Mouse (Mus musculus): ENCODE results near the gene Slc22a4. TPM values are rescaled to one million over a fixed set of nuclear protein-coding genes. Genes with fewer than 3 reads are reported as not detected.
"Not testable (repeated sequence)": the region's sequence is repeated elsewhere in the genome, so short reads cannot be mapped to it uniquely, and the experiment has no call there.

Gene Slc22a4
- polyA plus RNA-seq, 1 experiment from 2014 or later: 2.2 TPM

GRCm38 (mm10) chr11:54051161-54051560 is 23.3 kb upstream of the Slc22a4 start:
- Histone ChIP-seq H3K9me3 (no peaks in the 10 kb centered on the region), H3K27me3 (ENCODE audit: insufficient read depth, poor library complexity, severe bottlenecking) (no peaks in the 10 kb centered on the region), H3K36me3 (no peaks in the 10 kb centered on the region), H3K4me1 (replicated peaks) (peaks cover 7% of the 10 kb centered on the region), H3K27ac (no peak overlapping the region), H3K4me3 (no peak overlapping the region)
- DNase-seq (ENCODE audit: low spot score): no peak
- 90% methylated on average over 7 of the region's 7 CpGs for WGBS

- no peaks in the 10 kb centered on the region for H3K4me1 ChIP-seq (replicated peaks)
- H3K36me3 ChIP-seq: no peaks in the 10 kb centered on the region
- H3K4me3 ChIP-seq: no peak overlapping the region
- no peaks in the 10 kb centered on the region for H3K27me3 ChIP-seq (ENCODE audit: insufficient read depth, poor library complexity, severe bottlenecking)
- H3K27ac ChIP-seq: no peak overlapping the region
- 89% methylated on average over 2 of the region's 2 CpGs for WGBS
- H3K9me3 ChIP-seq: no peaks in the 10 kb centered on the region
- no peak for DNase-seq (ENCODE audit: low spot score)
These were observed 22.3 kb upstream of the Slc22a4 start for GRCm38 (mm10) chr11:54050205-54050604.

GRCm38 (mm10) chr11:54040676-54041075 is 12.8 kb upstream of the Slc22a4 start:
- H3K36me3 ChIP-seq: no peaks in the 10 kb centered on the region
- no peaks in the 10 kb centered on the region for H3K27me3 ChIP-seq (ENCODE audit: insufficient read depth, poor library complexity, severe bottlenecking)
- no peak overlapping the region for H3K4me3 ChIP-seq
- H3K27ac ChIP-seq: no peak overlapping the region
- H3K4me1 ChIP-seq (replicated peaks): no peaks in the 10 kb centered on the region
- 94% methylated on average over 6 of the region's 6 CpGs for WGBS
- H3K9me3 ChIP-seq: no peaks in the 10 kb centered on the region
- no peak for DNase-seq (ENCODE audit: low spot score)

GRCm38 (mm10) chr11:54032872-54033271 is 5.0 kb upstream of the Slc22a4 start:
- not testable (repeated sequence) for H3K4me3 ChIP-seq; H3K9me3 ChIP-seq; H3K27ac ChIP-seq; DNase-seq (ENCODE audit: low spot score); H3K36me3 ChIP-seq
- Histone ChIP-seq H3K27me3 (ENCODE audit: insufficient read depth, poor library complexity, severe bottlenecking) (peaks cover 22% of the 10 kb centered on the region), H3K4me1 (replicated peaks) (peaks cover 11% of the 10 kb centered on the region)
- 85% methylated on average over 2 of the region's 3 CpGs for WGBS

GRCm38 (mm10) chr11:54028997-54029396 is 1.1 kb upstream of the Slc22a4 start:
- Histone ChIP-seq H3K4me3 (peak overlapping the region; percentile 69), H3K4me1 (replicated peaks) (peaks cover 17% of the 10 kb centered on the region), H3K27me3 (ENCODE audit: insufficient read depth, poor library complexity, severe bottlenecking) (peaks cover 55% of the 10 kb centered on the region), H3K27ac (no peak overlapping the region), H3K36me3 (no peaks in the 10 kb centered on the region), H3K9me3 (no peaks in the 10 kb centered on the region)
- DNase-seq (ENCODE audit: low spot score): no peak
- WGBS: 72% methylated on average over 4 of the region's 4 CpGs

- Histone ChIP-seq H3K36me3 (no peaks in the 10 kb centered on the region), H3K27ac (peak overlapping the region; percentile 81), H3K4me3 (peak overlapping the region; percentile 69), H3K27me3 (ENCODE audit: insufficient read depth, poor library complexity, severe bottlenecking) (peaks cover 60% of the 10 kb centered on the region), H3K9me3 (no peaks in the 10 kb centered on the region), H3K4me1 (replicated peaks) (peaks cover 17% of the 10 kb centered on the region)
- no peak for DNase-seq (ENCODE audit: low spot score)
- 17% methylated on average over 31 of the region's 31 CpGs for WGBS
These were observed 503 bp downstream of the Slc22a4 start for GRCm38 (mm10) chr11:54027131-54028043.

- no peaks in the 10 kb centered on the region for H3K9me3 ChIP-seq
- 86% methylated on average over 1 of the region's 1 CpGs for WGBS
- H3K4me3 ChIP-seq: no peak overlapping the region
- no peaks in the 10 kb centered on the region for H3K36me3 ChIP-seq
- no peak overlapping the region for H3K27ac ChIP-seq
- peaks cover 60% of the 10 kb centered on the region for H3K27me3 ChIP-seq (ENCODE audit: insufficient read depth, poor library complexity, severe bottlenecking)
- no peak for DNase-seq (ENCODE audit: low spot score)
- H3K4me1 ChIP-seq (replicated peaks): peaks cover 17% of the 10 kb centered on the region
These were observed 1.3 kb downstream of the Slc22a4 start for GRCm38 (mm10) chr11:54026491-54027041.

- H3K4me3 ChIP-seq: no peak overlapping the region
- H3K36me3 ChIP-seq: no peaks in the 10 kb centered on the region
- H3K27me3 ChIP-seq (ENCODE audit: insufficient read depth, poor library complexity, severe bottlenecking): peaks cover 24% of the 10 kb centered on the region
- no peaks in the 10 kb centered on the region for H3K9me3 ChIP-seq
- no peak overlapping the region for H3K27ac ChIP-seq
- H3K4me1 ChIP-seq (replicated peaks): no peaks in the 10 kb centered on the region
- no peak for DNase-seq (ENCODE audit: low spot score)
- 89% methylated on average over 5 of the region's 5 CpGs for WGBS
These were observed 6.3 kb downstream of the Slc22a4 start for GRCm38 (mm10) chr11:54021396-54022093.

GRCm38 (mm10) chr11:54018893-54019732 is 8.8 kb downstream of the Slc22a4 start:
- Histone ChIP-seq H3K4me1 (replicated peaks) (no peaks in the 10 kb centered on the region), H3K36me3 (no peaks in the 10 kb centered on the region), H3K27ac (no peak overlapping the region), H3K27me3 (ENCODE audit: insufficient read depth, poor library complexity, severe bottlenecking) (peaks cover 5% of the 10 kb centered on the region; the same call in 1 of the 2 replicates), H3K4me3 (no peak overlapping the region), H3K9me3 (no peaks in the 10 kb centered on the region)
- 85% methylated on average over 3 of the region's 3 CpGs for WGBS
- no peak for DNase-seq (ENCODE audit: low spot score)

GRCm38 (mm10) chr11:54017596-54017995 is 10.3 kb downstream of the Slc22a4 start:
- H3K27ac ChIP-seq: no peak overlapping the region
- no peaks in the 10 kb centered on the region for H3K9me3 ChIP-seq
- H3K4me3 ChIP-seq: no peak overlapping the region
- no peaks in the 10 kb centered on the region for H3K36me3 ChIP-seq
- H3K27me3 ChIP-seq (ENCODE audit: insufficient read depth, poor library complexity, severe bottlenecking): peaks cover under 1% of the 10 kb centered on the region; the same call in 1 of the 2 replicates
- H3K4me1 ChIP-seq (replicated peaks): no peaks in the 10 kb centered on the region
- WGBS: 77% methylated on average over 4 of the region's 4 CpGs
- DNase-seq (ENCODE audit: low spot score): no peak

- Histone ChIP-seq H3K4me3 (no peak overlapping the region), H3K4me1 (replicated peaks) (no peaks in the 10 kb centered on the region), H3K9me3 (no peaks in the 10 kb centered on the region), H3K36me3 (no peaks in the 10 kb centered on the region), H3K27me3 (ENCODE audit: insufficient read depth, poor library complexity, severe bottlenecking) (no peaks in the 10 kb centered on the region), H3K27ac (no peak overlapping the region)
- WGBS: 78% methylated on average over 8 of the region's 8 CpGs
- DNase-seq (ENCODE audit: low spot score): no peak
These were observed 11.8 kb downstream of the Slc22a4 start for GRCm38 (mm10) chr11:54016051-54016450.

GRCm38 (mm10) chr11:54012961-54013360 is 14.9 kb downstream of the Slc22a4 start:
- Histone ChIP-seq H3K36me3 (no peaks in the 10 kb centered on the region), H3K9me3 (no peaks in the 10 kb centered on the region), H3K27me3 (ENCODE audit: insufficient read depth, poor library complexity, severe bottlenecking) (no peaks in the 10 kb centered on the region), H3K4me3 (no peak overlapping the region), H3K4me1 (replicated peaks) (no peaks in the 10 kb centered on the region), H3K27ac (no peak overlapping the region)
- 89% methylated on average over 5 of the region's 5 CpGs for WGBS
- DNase-seq (ENCODE audit: low spot score): no peak
